Mouse (Mus musculus) C2C12 (cell line): ENCODE measurements around the gene Btbd1. TPM values are rescaled to one million over a fixed set of nuclear protein-coding genes. Genes with fewer than 3 reads are reported as not detected.
A peak's percentile ranks its signal among the peaks of the same experiment; 100 is the strongest.

Source experiments
- H3K27me3 ChIP-seq: one replicate; pipeline ENCODE4 v1.6.1; 2011; ENCODE audit not compliant: control insufficient read depth, insufficient read depth, insufficient read length
- H3K36me3 ChIP-seq: one replicate; pipeline ENCODE4 v1.6.1; 2011; ENCODE audit not compliant: control insufficient read depth, insufficient read depth
- H3K4me3 ChIP-seq: one replicate; pipeline ENCODE4 v1.5.1; 2011; ENCODE audit warnings: mild to moderate bottlenecking, control low read depth; ENCODE audit not compliant: poor library complexity, insufficient read depth, severe bottlenecking
- H3K79me2 ChIP-seq: one replicate; pipeline ENCODE4 v1.6.1; 2011; ENCODE audit not compliant: control insufficient read depth, insufficient read depth
- H3K79me3 ChIP-seq: one replicate; pipeline ENCODE4 v1.6.1; 2011; ENCODE audit warnings: low read depth, control low read depth
- H3ac ChIP-seq: one replicate; pipeline ENCODE3; 2011; ENCODE audit warnings: low read depth; ENCODE audit not compliant: control insufficient read depth, insufficient read length
- CEBPB ChIP-seq: IDR thresholded peaks from one replicate; pipeline ENCODE4 v1.6.1; 2011; ENCODE audit warnings: low read depth, mild to moderate bottlenecking, control low read depth, moderate library complexity
- CTCF ChIP-seq: IDR thresholded peaks from one replicate; pipeline ENCODE4 v1.5.1; 2011; ENCODE audit not compliant: control insufficient read depth, insufficient read depth, insufficient read length
- FOSL1 ChIP-seq: IDR thresholded peaks from one replicate; pipeline ENCODE4 v1.8.0; 2011; ENCODE audit warnings: mild to moderate bottlenecking, low read length; ENCODE audit not compliant: poor library complexity, insufficient read depth, severe bottlenecking
- MAX ChIP-seq: IDR thresholded peaks from one replicate; pipeline ENCODE4 v1.6.1; 2011; ENCODE audit warnings: mild to moderate bottlenecking, control low read depth
- MYOD1 ChIP-seq: IDR thresholded peaks from one replicate; pipeline ENCODE4 v1.6.1; 2011; ENCODE audit warnings: low read depth; ENCODE audit not compliant: control insufficient read depth, insufficient read length
- MYOG ChIP-seq: IDR thresholded peaks from one replicate; pipeline ENCODE4 v1.6.1; 2011; ENCODE audit not compliant: control insufficient read depth, insufficient read length; ENCODE audit errors: extremely low read depth
- USF1 ChIP-seq: IDR thresholded peaks from one replicate; pipeline ENCODE4 v1.6.1; 2011; ENCODE audit warnings: low read depth, mild to moderate bottlenecking, control low read depth, moderate library complexity
- polyA plus RNA-seq: library from polyadenylated mRNA; unstranded; fragments of >200 nt; fragmentation: generic; extraction: Trizol; gene quantifications from one replicate; pipeline ENCODE4 v1.2.1, GENCODE M21; 2012; ENCODE audit warnings: missing spikeins

Gene Btbd1
- polyA plus RNA-seq, 1 experiment = 35.6 TPM

DNA sequence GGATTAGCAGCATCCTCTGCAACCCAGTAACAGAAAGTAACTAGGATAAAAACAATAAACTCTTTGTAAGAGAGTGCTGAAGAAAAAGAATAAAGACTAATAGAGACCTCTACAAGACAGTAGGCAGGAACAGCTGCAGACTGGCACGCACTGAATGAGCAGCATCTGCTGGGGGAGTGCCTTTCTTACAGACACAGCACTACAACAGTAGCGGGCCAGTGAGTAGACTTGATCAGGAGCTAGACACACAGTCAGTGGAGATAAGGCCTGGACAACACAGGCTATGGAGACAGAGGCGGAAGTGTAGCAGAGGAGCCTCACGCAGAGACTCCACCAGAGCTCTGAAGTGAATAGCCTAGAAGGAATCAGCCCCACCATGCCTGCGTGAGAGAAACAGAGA is 23.2 kb downstream of the Btbd1 start:
- H3K79me3 ChIP-seq = peaks cover 9% of the 10 kb centered on the region
- no peak overlapping the region for H3K4me3 ChIP-seq
- H3K79me2 ChIP-seq = peaks cover 25% of the 10 kb centered on the region
- H3K27me3 ChIP-seq = no peaks in the 10 kb centered on the region
- TF ChIP-seq CTCF (no peak), MAX (no peak)
- H3K36me3 ChIP-seq = peaks cover 2% of the 10 kb centered on the region
- no peak overlapping the region for H3ac ChIP-seq

GRCm38 (mm10) chr7:81789095-81789757 is 40.0 kb downstream of the Btbd1 start, which contains the start of gene 3110040N11Rik:
Gene 3110040N11Rik, minus strand, starts transcription at chr7:81789478.
- peak within 1 kb of the TSS; percentile 83 for H3ac ChIP-seq
- H3K36me3 ChIP-seq = peaks cover 7% of the 10 kb centered on the region
- H3K79me3 ChIP-seq = no peaks in the 10 kb centered on the region
- H3K4me3 ChIP-seq = peak within 1 kb of the TSS; percentile 34
- TF ChIP-seq CEBPB = no peak
- TF ChIP-seq CTCF = peak; percentile 71
- H3K79me2 ChIP-seq = no peaks in the 10 kb centered on the region
- no peaks in the 10 kb centered on the region for H3K27me3 ChIP-seq

DNA sequence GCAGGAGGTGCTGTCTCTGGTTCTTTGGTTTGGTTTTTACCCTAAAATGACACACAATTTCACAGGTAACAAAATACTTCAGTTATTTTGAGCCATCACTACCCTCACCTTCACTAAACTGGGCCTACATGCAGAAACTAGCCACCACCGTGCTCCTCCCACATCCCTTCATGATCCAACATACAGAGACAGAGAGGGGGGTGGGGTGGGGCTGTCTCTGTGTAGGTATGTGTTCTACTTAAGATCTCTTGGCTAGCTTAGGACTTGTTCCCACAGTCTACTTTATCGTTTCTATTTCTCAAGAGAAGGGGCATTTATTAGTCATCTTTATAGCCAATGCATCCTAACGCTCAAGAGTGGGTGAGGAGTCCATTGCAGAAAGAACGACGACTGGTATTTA is 40.7 kb downstream of the Btbd1 start:
- peak overlapping the region; percentile 83 for H3ac ChIP-seq
- peaks cover under 1% of the 10 kb centered on the region for H3K36me3 ChIP-seq
- H3K4me3 ChIP-seq = peak overlapping the region; percentile 34
- H3K27me3 ChIP-seq = no peaks in the 10 kb centered on the region
- no peaks in the 10 kb centered on the region for H3K79me3 ChIP-seq
- no peak for TF ChIP-seq MYOD1
- TF ChIP-seq CTCF = no peak
- no peak for TF ChIP-seq USF1
- no peak for TF ChIP-seq MAX
- TF ChIP-seq CEBPB = no peak
- no peak for TF ChIP-seq MYOG
- no peak for TF ChIP-seq FOSL1
- no peaks in the 10 kb centered on the region for H3K79me2 ChIP-seq

DNA sequence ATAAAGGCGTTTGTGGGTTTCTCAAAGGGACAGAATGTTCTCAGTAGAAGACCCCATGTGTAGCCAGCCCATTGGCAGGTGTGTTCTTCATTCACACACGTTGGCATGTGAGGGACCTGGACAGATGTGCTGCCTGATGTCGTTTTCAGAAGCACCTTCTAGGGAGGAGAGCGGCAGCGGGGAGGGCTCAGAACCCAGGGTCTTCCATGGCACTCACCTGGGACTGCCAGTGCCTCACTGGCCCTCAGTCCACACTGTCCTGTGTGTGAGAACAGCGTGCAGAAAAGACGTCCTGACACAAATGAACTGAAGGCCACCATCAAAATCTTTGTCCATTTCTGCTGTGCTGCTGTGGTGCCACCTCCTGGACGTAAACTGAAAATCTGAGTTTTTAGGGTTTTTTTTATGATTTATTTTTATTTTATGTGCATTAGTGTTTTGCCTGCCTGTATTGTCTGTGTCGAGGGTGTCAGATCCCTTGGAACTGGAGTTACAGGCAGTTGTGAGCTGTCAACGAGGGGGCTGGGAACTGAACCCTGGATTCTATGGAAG is 51.5 kb downstream of the Btbd1 start:
- H3K27me3 ChIP-seq = no peaks in the 10 kb centered on the region
- H3ac ChIP-seq = no peak overlapping the region
- peaks cover 13% of the 10 kb centered on the region for H3K36me3 ChIP-seq
- TF ChIP-seq CEBPB (no peak), MYOG (no peak), MAX (no peak), USF1 (no peak), MYOD1 (no peak), FOSL1 (no peak), CTCF (no peak)
- H3K4me3 ChIP-seq = no peak overlapping the region
- H3K79me2 ChIP-seq = peaks cover 2% of the 10 kb centered on the region
- peaks cover 1% of the 10 kb centered on the region for H3K79me3 ChIP-seq

- Histone ChIP-seq H3K79me2 (peaks cover 22% of the 10 kb centered on the region), H3ac (no peak overlapping the region), H3K27me3 (no peaks in the 10 kb centered on the region), H3K36me3 (peaks cover 5% of the 10 kb centered on the region), H3K4me3 (no peak overlapping the region), H3K79me3 (peaks cover 14% of the 10 kb centered on the region)
- TF ChIP-seq MYOG (no peak), USF1 (no peak), MYOD1 (no peak), CEBPB (no peak), CTCF (no peak), MAX (no peak), FOSL1 (no peak)
Observed at GRCm38 (mm10) chr7:81775325-81775724, 53.9 kb downstream of the Btbd1 start.

DNA sequence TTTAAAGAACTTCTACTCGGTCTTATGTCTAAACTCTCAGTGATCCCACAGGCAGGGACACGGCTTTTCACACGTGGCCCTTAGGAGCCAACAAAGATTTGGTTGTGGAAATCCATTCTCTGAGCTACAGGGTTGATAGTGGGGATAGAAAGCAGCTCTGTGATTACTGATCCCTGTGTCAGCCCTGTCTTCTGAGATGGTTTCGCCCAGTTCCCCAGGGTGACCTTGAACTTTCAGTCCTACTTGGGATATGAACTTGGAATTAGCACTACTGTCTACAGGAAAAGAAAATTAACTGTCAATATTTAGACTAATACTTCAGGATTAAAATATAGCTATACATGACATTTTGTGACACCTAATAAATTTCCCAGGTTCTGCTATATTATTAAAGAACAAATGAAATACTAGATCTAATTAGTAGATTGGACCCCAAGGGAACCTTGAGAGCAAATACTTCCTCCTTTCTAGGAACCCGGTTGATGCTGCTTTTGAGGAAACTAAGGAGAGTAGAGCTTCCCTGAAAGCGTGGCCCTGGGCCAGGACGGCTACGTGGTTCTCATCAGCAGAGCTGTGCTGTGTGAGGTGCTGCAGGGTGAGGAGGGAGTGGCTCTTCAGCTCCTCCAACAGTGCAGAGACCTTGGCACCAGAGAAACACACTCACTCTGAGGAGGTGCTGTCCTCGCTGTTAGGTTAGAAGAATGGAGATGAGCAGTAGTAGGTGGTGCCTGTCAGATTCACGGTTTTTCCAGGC is 56.3 kb downstream of the Btbd1 start:
- H3K79me2 ChIP-seq = peaks cover 22% of the 10 kb centered on the region
- no peak overlapping the region for H3ac ChIP-seq
- H3K27me3 ChIP-seq = no peaks in the 10 kb centered on the region
- H3K36me3 ChIP-seq = peaks cover 4% of the 10 kb centered on the region
- no peak for TF ChIP-seq MYOG
- no peak for TF ChIP-seq CEBPB
- no peak for TF ChIP-seq CTCF
- no peak for TF ChIP-seq USF1
- no peak for TF ChIP-seq MAX
- no peak for TF ChIP-seq MYOD1
- TF ChIP-seq FOSL1 = no peak
- peaks cover 21% of the 10 kb centered on the region for H3K79me3 ChIP-seq
- no peak overlapping the region for H3K4me3 ChIP-seq
